Mouse (Mus musculus) liver, embryonic 12.5 days (tissue): Measurements from ENCODE around the gene Sbds. TPM values are rescaled to one million over a fixed set of nuclear protein-coding genes. Genes with fewer than 3 reads are reported as not detected.

ENCODE experiments used
- ATAC-seq: fragments of 200-750 bp; cut with Nextera tagmentation; 2 replicates; pipeline ENCODE4 v1.8.0; 2017; ENCODE audit warnings: moderate number of reproducible peaks, mild to moderate bottlenecking, moderate library complexity
- H3K27ac ChIP-seq: fragments of 300-500 bp; sonication (generic); 2 replicates; pipeline ENCODE4 v1.5.1; 2016; ENCODE audit warnings: mild to moderate bottlenecking
- H3K27me3 ChIP-seq: fragments of 300-500 bp; sonication (generic); replicated peaks from 2 replicates; pipeline ENCODE4 v1.6.1; 2016; ENCODE audit warnings: mild to moderate bottlenecking, moderate library complexity
- H3K36me3 ChIP-seq: fragments of 300-500 bp; sonication (generic); 2 replicates; pipeline ENCODE4 v1.6.1; 2016; ENCODE audit warnings: mild to moderate bottlenecking, moderate library complexity
- H3K4me1 ChIP-seq: fragments of 300-500 bp; sonication (generic); 2 replicates; pipeline ENCODE4 v1.6.1; 2016
- H3K4me2 ChIP-seq: fragments of 300-500 bp; sonication (generic); 2 replicates; pipeline ENCODE4 v1.6.1; 2016; ENCODE audit warnings: mild to moderate bottlenecking, moderate library complexity
- H3K4me3 ChIP-seq: fragments of 300-500 bp; sonication (generic); 2 replicates; pipeline ENCODE4 v1.5.1; 2016; ENCODE audit warnings: mild to moderate bottlenecking, moderate library complexity
- H3K9ac ChIP-seq: fragments of 300-500 bp; sonication (generic); 2 replicates; pipeline ENCODE4 v1.6.1; 2016; ENCODE audit warnings: mild to moderate bottlenecking, moderate library complexity
- H3K9me3 ChIP-seq: fragments of 300-500 bp; sonication (generic); replicated peaks from 2 replicates; pipeline ENCODE4 v1.6.1; 2016; ENCODE audit warnings: mild to moderate bottlenecking, moderate library complexity
- WGBS: fragments of 180-500 bp; shearing (Covaris S2); methylation state at CpG from one replicate; pipeline ENCODE4 v1.1.7; 2016; ENCODE audit not compliant: insufficient replicate concordance; 5-methylcytosine and 5-hydroxymethylcytosine counted together
- polyA plus RNA-seq: library from polyadenylated mRNA; unstranded; fragments of >200 nt; fragmentation: Nextera tagmentation; extraction: Ambion mirVana; gene quantifications from 2 replicates; pipeline ENCODE4 v1.2.1, GENCODE M21; 2016

Gene Sbds
- polyA plus RNA-seq, result 64.5 and 68.1 TPM in 2 replicates

GRCm38 (mm10) chr5:130255017-130255720 lies at the start of gene Sbds, which contains the start of gene Tyw1:
TSS of gene Sbds (minus strand) at chr5:130255530.
TSS of gene Tyw1 (plus strand) at chr5:130255619.
- Histone ChIP-seq H3K4me1 (peaks cover 36% of the 10 kb centered on the region), H3K9me3 (no peaks in the 10 kb centered on the region), H3K27me3 (no peaks in the 10 kb centered on the region), H3K36me3 (peaks cover 49% of the 10 kb centered on the region), H3K9ac (peak within 1 kb of the TSS; percentile 90), H3K27ac (peak within 1 kb of the TSS; percentile 89), H3K4me3 (peak within 1 kb of the TSS; percentile 83), H3K4me2 (peak within 1 kb of the TSS; percentile 75)
- WGBS, result under 1% methylated on average over 52 of the region's 52 CpGs
- peak; percentile 85 for ATAC-seq

GRCm38 (mm10) chr5:130303611-130304010 lies 48.3 kb upstream of the Sbds start:
- Histone ChIP-seq H3K9me3 (no peaks in the 10 kb centered on the region), H3K9ac (no peak overlapping the region), H3K4me3 (no peak overlapping the region), H3K4me2 (no peak overlapping the region), H3K36me3 (peaks cover 84% of the 10 kb centered on the region), H3K4me1 (no peaks in the 10 kb centered on the region), H3K27me3 (no peaks in the 10 kb centered on the region), H3K27ac (no peak overlapping the region)
- 84% methylated on average over 6 of the region's 6 CpGs for WGBS
- ATAC-seq, result no peak

- Histone ChIP-seq H3K9me3 (no peaks in the 10 kb centered on the region), H3K4me3 (no peak overlapping the region), H3K27me3 (no peaks in the 10 kb centered on the region), H3K4me2 (no peak overlapping the region), H3K27ac (no peak overlapping the region), H3K9ac (no peak overlapping the region), H3K4me1 (no peaks in the 10 kb centered on the region), H3K36me3 (peaks cover 95% of the 10 kb centered on the region)
- 90% methylated on average over 8 of the region's 8 CpGs for WGBS
- no peak for ATAC-seq
Observed at GRCm38 (mm10) chr5:130299526-130299925, 44.2 kb upstream of the Sbds start.

GRCm38 (mm10) chr5:130298831-130299460 lies 43.6 kb upstream of the Sbds start:
- H3K27me3 ChIP-seq, result no peaks in the 10 kb centered on the region
- WGBS, result 84% methylated on average over 9 of the region's 9 CpGs
- no peak overlapping the region for H3K4me2 ChIP-seq
- no peak overlapping the region for H3K4me3 ChIP-seq
- no peak overlapping the region for H3K9ac ChIP-seq
- peaks cover 95% of the 10 kb centered on the region for H3K36me3 ChIP-seq
- ATAC-seq, result no peak
- no peak overlapping the region for H3K27ac ChIP-seq
- no peaks in the 10 kb centered on the region for H3K4me1 ChIP-seq
- H3K9me3 ChIP-seq, result no peaks in the 10 kb centered on the region

GRCm38 (mm10) chr5:130296071-130296470 lies 40.7 kb upstream of the Sbds start:
- H3K9ac ChIP-seq, result no peak overlapping the region
- no peaks in the 10 kb centered on the region for H3K9me3 ChIP-seq
- H3K4me2 ChIP-seq, result no peak overlapping the region
- H3K4me3 ChIP-seq, result no peak overlapping the region
- H3K36me3 ChIP-seq, result peaks cover 97% of the 10 kb centered on the region
- ATAC-seq, result no peak
- 72% methylated on average over 5 of the region's 5 CpGs for WGBS
- H3K27me3 ChIP-seq, result no peaks in the 10 kb centered on the region
- H3K4me1 ChIP-seq, result no peaks in the 10 kb centered on the region
- H3K27ac ChIP-seq, result no peak overlapping the region

- H3K27ac ChIP-seq, result no peak overlapping the region
- H3K27me3 ChIP-seq, result no peaks in the 10 kb centered on the region
- H3K4me3 ChIP-seq, result no peak overlapping the region
- H3K4me2 ChIP-seq, result no peak overlapping the region
- H3K9ac ChIP-seq, result no peak overlapping the region
- H3K4me1 ChIP-seq, result no peaks in the 10 kb centered on the region
- H3K9me3 ChIP-seq, result no peaks in the 10 kb centered on the region
- 81% methylated on average over 6 of the region's 6 CpGs for WGBS
- ATAC-seq, result no peak
- H3K36me3 ChIP-seq, result peaks cover 96% of the 10 kb centered on the region
Observed at GRCm38 (mm10) chr5:130294598-130294997, 39.3 kb upstream of the Sbds start.

- no peak overlapping the region for H3K4me3 ChIP-seq
- H3K9me3 ChIP-seq, result no peaks in the 10 kb centered on the region
- no peaks in the 10 kb centered on the region for H3K4me1 ChIP-seq
- no peak overlapping the region for H3K9ac ChIP-seq
- no peak for ATAC-seq
- H3K36me3 ChIP-seq, result peaks cover 96% of the 10 kb centered on the region
- H3K4me2 ChIP-seq, result no peak overlapping the region
- no peak overlapping the region for H3K27ac ChIP-seq
- H3K27me3 ChIP-seq, result no peaks in the 10 kb centered on the region
- whole genome bisulfite sequencing, result 85% methylated on average over 5 of the region's 5 CpGs
Observed at GRCm38 (mm10) chr5:130293941-130294340, 38.6 kb upstream of the Sbds start.

- H3K9ac ChIP-seq, result no peak overlapping the region
- no peak overlapping the region for H3K4me3 ChIP-seq
- H3K4me1 ChIP-seq, result no peaks in the 10 kb centered on the region
- no peak overlapping the region for H3K4me2 ChIP-seq
- no peak overlapping the region for H3K27ac ChIP-seq
- H3K27me3 ChIP-seq, result no peaks in the 10 kb centered on the region
- peaks cover 96% of the 10 kb centered on the region for H3K36me3 ChIP-seq
- WGBS, result 82% methylated on average over 4 of the region's 4 CpGs
- ATAC-seq, result no peak
- no peaks in the 10 kb centered on the region for H3K9me3 ChIP-seq
Observed at GRCm38 (mm10) chr5:130292976-130293375, 37.6 kb upstream of the Sbds start.

GRCm38 (mm10) chr5:130290775-130291174 lies 35.4 kb upstream of the Sbds start:
- Histone ChIP-seq H3K4me2 (no peak overlapping the region), H3K27ac (no peak overlapping the region), H3K27me3 (no peaks in the 10 kb centered on the region), H3K4me1 (no peaks in the 10 kb centered on the region), H3K4me3 (no peak overlapping the region), H3K36me3 (peaks cover 94% of the 10 kb centered on the region), H3K9me3 (no peaks in the 10 kb centered on the region), H3K9ac (no peak overlapping the region)
- ATAC-seq, result no peak
- WGBS, result 85% methylated on average over 12 of the region's 12 CpGs

- peaks cover 92% of the 10 kb centered on the region for H3K36me3 ChIP-seq
- H3K9me3 ChIP-seq, result no peaks in the 10 kb centered on the region
Observed at GRCm38 (mm10) chr5:130290242-130290641, 34.9 kb upstream of the Sbds start.

GRCm38 (mm10) chr5:130288106-130288505 lies 32.8 kb upstream of the Sbds start:
- Histone ChIP-seq H3K9ac (no peak overlapping the region), H3K27me3 (no peaks in the 10 kb centered on the region), H3K4me2 (no peak overlapping the region), H3K36me3 (peaks cover 91% of the 10 kb centered on the region), H3K27ac (no peak overlapping the region), H3K4me3 (no peak overlapping the region), H3K9me3 (peaks cover 8% of the 10 kb centered on the region; the same call in 1 of the 2 replicates), H3K4me1 (no peaks in the 10 kb centered on the region)
- ATAC-seq, result no peak
- WGBS, result 83% methylated on average over 7 of the region's 7 CpGs

More at GRCm38 (mm10) chr5:130290242-130290641, 34.9 kb upstream of the Sbds start:
- Histone ChIP-seq H3K9ac (no peak overlapping the region), H3K4me2 (no peak overlapping the region), H3K27me3 (no peaks in the 10 kb centered on the region), H3K27ac (no peak overlapping the region), H3K4me3 (no peak overlapping the region), H3K4me1 (no peaks in the 10 kb centered on the region)
- WGBS, result 89% methylated on average over 6 of the region's 6 CpGs
- ATAC-seq, result no peak

- Histone ChIP-seq H3K4me3 (no peak overlapping the region), H3K9me3 (peaks cover 9% of the 10 kb centered on the region; the same call in 1 of the 2 replicates), H3K4me1 (no peaks in the 10 kb centered on the region), H3K36me3 (peaks cover 93% of the 10 kb centered on the region), H3K9ac (no peak overlapping the region), H3K27me3 (no peaks in the 10 kb centered on the region), H3K27ac (no peak overlapping the region), H3K4me2 (no peak overlapping the region)
- ATAC-seq, result no peak
- WGBS, result 80% methylated on average over 9 of the region's 9 CpGs
Observed at GRCm38 (mm10) chr5:130283079-130283732, 27.9 kb upstream of the Sbds start.
